Mouse (Mus musculus) intestine, postnatal 0 days (tissue): ENCODE measurements around the gene Med20. TPM values are rescaled to one million over a fixed set of nuclear protein-coding genes. Genes with fewer than 3 reads are reported as not detected.

Source experiments
- ATAC-seq: fragments of 200-750 bp; cut with Nextera tagmentation; 2 replicates; pipeline ENCODE4 v1.8.0; 2017; ENCODE audit warnings: mild to moderate bottlenecking, moderate TSS enrichment, moderate library complexity
- H3K27ac ChIP-seq: fragments of 300-500 bp; sonication (generic); 2 replicates; pipeline ENCODE4 v1.5.1; 2014; ENCODE audit warnings: mild to moderate bottlenecking, low read depth, low read length, moderate library complexity
- H3K27me3 ChIP-seq: fragments of 300-500 bp; sonication (generic); replicated peaks from 2 replicates; pipeline ENCODE4 v1.6.1; 2014; ENCODE audit warnings: low read length, mixed read lengths; ENCODE audit not compliant: control insufficient read depth, insufficient read depth
- H3K36me3 ChIP-seq: fragments of 300-500 bp; sonication (generic); 2 replicates; pipeline ENCODE4 v1.6.1; 2014; ENCODE audit warnings: mild to moderate bottlenecking, moderate library complexity; ENCODE audit not compliant: control insufficient read depth, insufficient read depth
- H3K4me1 ChIP-seq: fragments of 300-500 bp; sonication (generic); replicated peaks from 2 replicates; pipeline ENCODE4 v1.6.1; 2014; ENCODE audit warnings: antibody characterized with exemption, low read length, mixed read lengths; ENCODE audit not compliant: control insufficient read depth, insufficient read depth
- H3K4me2 ChIP-seq: fragments of 300-500 bp; sonication (generic); replicated peaks from 2 replicates; pipeline ENCODE4 v1.6.1; 2014; ENCODE audit warnings: low read depth, mild to moderate bottlenecking, moderate library complexity
- H3K4me3 ChIP-seq: fragments of 300-500 bp; sonication (generic); 2 replicates; pipeline ENCODE4 v1.5.1; 2014; ENCODE audit warnings: low read depth, low read length
- H3K9ac ChIP-seq: fragments of 300-500 bp; sonication (generic); 2 replicates; pipeline ENCODE4 v1.6.1; 2014; ENCODE audit warnings: mild to moderate bottlenecking, low read depth, low read length
- H3K9me3 ChIP-seq: fragments of 300-500 bp; sonication (generic); 2 replicates; pipeline ENCODE4 v1.6.1; 2016; ENCODE audit warnings: mixed run types; ENCODE audit not compliant: control insufficient read depth
- CTCF ChIP-seq: sonication (generic); IDR thresholded peaks from 2 replicates; pipeline ENCODE4 v1.5.1; 2016; ENCODE audit warnings: low read depth, mild to moderate bottlenecking, control low read depth, antibody characterized with exemption, moderate library complexity
- WGBS: fragments of 180-500 bp; shearing (Covaris S2); extraction: QIAGEN DNeasy Blood & Tissue Kit; methylation state at CpG from one replicate; pipeline ENCODE4 v1.1.7; 2014; 5-methylcytosine and 5-hydroxymethylcytosine counted together
- polyA plus RNA-seq: library from polyadenylated mRNA; unstranded; fragments of >200 nt; fragmentation: Nextera tagmentation; extraction: Ambion mirVana; gene quantifications from 2 replicates; pipeline ENCODE4 v1.2.1, GENCODE M21; 2015

Gene Med20
- polyA plus RNA-seq, 1 experiment from 2014 or later = 22.8 TPM

- Histone ChIP-seq H3K9ac (no peak overlapping the region), H3K4me1 (no peaks in the 10 kb centered on the region), H3K4me3 (no peak overlapping the region), H3K4me2 (no peak overlapping the region), H3K27me3 (no peaks in the 10 kb centered on the region), H3K27ac (no peak overlapping the region), H3K9me3 (no peaks in the 10 kb centered on the region), H3K36me3 (no peaks in the 10 kb centered on the region)
- 86% methylated on average over 10 of the region's 10 CpGs for WGBS
- no peak for ATAC-seq
- no peak for TF ChIP-seq CTCF
Measured at GRCm38 (mm10) chr17:47568951-47569527, 42.3 kb upstream of the Med20 start.

- H3K36me3 ChIP-seq = no peaks in the 10 kb centered on the region
- H3K4me3 ChIP-seq = no peak overlapping the region
- ATAC-seq = no peak
- no peak overlapping the region for H3K4me2 ChIP-seq
- no peaks in the 10 kb centered on the region for H3K9me3 ChIP-seq
- H3K4me1 ChIP-seq = no peaks in the 10 kb centered on the region
- no peak overlapping the region for H3K27ac ChIP-seq
- TF ChIP-seq CTCF = no peak
- 52% methylated on average over 7 of the region's 7 CpGs for WGBS
- H3K27me3 ChIP-seq = no peaks in the 10 kb centered on the region
- no peak overlapping the region for H3K9ac ChIP-seq
Measured at GRCm38 (mm10) chr17:47571621-47572020, 39.8 kb upstream of the Med20 start.

GRCm38 (mm10) chr17:47572436-47572835 lies 38.9 kb upstream of the Med20 start:
- no peaks in the 10 kb centered on the region for H3K9me3 ChIP-seq
- H3K36me3 ChIP-seq = no peaks in the 10 kb centered on the region
- no peaks in the 10 kb centered on the region for H3K4me1 ChIP-seq
- no peaks in the 10 kb centered on the region for H3K27me3 ChIP-seq
- no peak overlapping the region for H3K9ac ChIP-seq
- no peak for ATAC-seq
- H3K4me2 ChIP-seq = no peak overlapping the region
- no peak overlapping the region for H3K4me3 ChIP-seq
- TF ChIP-seq CTCF = no peak
- no peak overlapping the region for H3K27ac ChIP-seq

- Histone ChIP-seq H3K36me3 (no peaks in the 10 kb centered on the region), H3K9me3 (no peaks in the 10 kb centered on the region), H3K4me1 (no peaks in the 10 kb centered on the region), H3K27ac (no peak overlapping the region), H3K4me3 (no peak overlapping the region), H3K4me2 (no peak overlapping the region), H3K9ac (no peak overlapping the region), H3K27me3 (no peaks in the 10 kb centered on the region)
- WGBS = 72% methylated on average over 8 of the region's 8 CpGs
- no peak for ATAC-seq
- TF ChIP-seq CTCF = no peak
Measured at GRCm38 (mm10) chr17:47574028-47574427, 37.4 kb upstream of the Med20 start.

GRCm38 (mm10) chr17:47574830-47575229 lies 36.6 kb upstream of the Med20 start:
- no peaks in the 10 kb centered on the region for H3K27me3 ChIP-seq
- H3K4me3 ChIP-seq = no peak overlapping the region
- no peak for ATAC-seq
- H3K4me2 ChIP-seq = no peak overlapping the region
- WGBS = 71% methylated on average over 11 of the region's 11 CpGs
- no peak overlapping the region for H3K9ac ChIP-seq
- H3K9me3 ChIP-seq = no peaks in the 10 kb centered on the region
- no peaks in the 10 kb centered on the region for H3K36me3 ChIP-seq
- no peak overlapping the region for H3K27ac ChIP-seq
- TF ChIP-seq CTCF = no peak
- H3K4me1 ChIP-seq = no peaks in the 10 kb centered on the region

GRCm38 (mm10) chr17:47578655-47579054 lies 32.7 kb upstream of the Med20 start:
- no peak overlapping the region for H3K4me2 ChIP-seq
- no peak overlapping the region for H3K4me3 ChIP-seq
- H3K36me3 ChIP-seq = no peaks in the 10 kb centered on the region
- no peaks in the 10 kb centered on the region for H3K27me3 ChIP-seq
- no peaks in the 10 kb centered on the region for H3K9me3 ChIP-seq
- TF ChIP-seq CTCF = no peak
- no peak overlapping the region for H3K27ac ChIP-seq
- WGBS = 88% methylated on average over 6 of the region's 6 CpGs
- no peak for ATAC-seq
- H3K4me1 ChIP-seq = no peaks in the 10 kb centered on the region
- H3K9ac ChIP-seq = no peak overlapping the region

- Histone ChIP-seq H3K27ac (no peak overlapping the region), H3K4me3 (no peak overlapping the region), H3K9me3 (no peaks in the 10 kb centered on the region), H3K27me3 (no peaks in the 10 kb centered on the region), H3K36me3 (0 out of 2 replicates have a peak, but pooled peaks cover 3% of the 10 kb centered on the region), H3K4me1 (no peaks in the 10 kb centered on the region), H3K9ac (no peak overlapping the region), H3K4me2 (no peak overlapping the region)
- TF ChIP-seq CTCF = no peak
- WGBS = 64% methylated on average over 4 of the region's 4 CpGs
- no peak for ATAC-seq
Measured at GRCm38 (mm10) chr17:47580962-47581361, 30.4 kb upstream of the Med20 start.
